Mouse (Mus musculus) MEL (cell line): ENCODE results near the gene Dact1. TPM values are rescaled to one million over a fixed set of nuclear protein-coding genes. Genes with fewer than 3 reads are reported as not detected.

ENCODE experiments used
- DNase-seq: peaks from one replicate; pipeline ENCODE4 v3.0.0; 2011; ENCODE audit warnings: low read depth, low spot score
- H3K27ac ChIP-seq: 2 replicates; pipeline ENCODE4 v1.5.1; 2012; ENCODE audit warnings: low read depth, mild to moderate bottlenecking, control low read depth, low read length, moderate library complexity; ENCODE audit not compliant: control insufficient read depth
- H3K27me3 ChIP-seq, 2 experiments: fragments of 150-350 bp in 1 of 2; sonication (generic) in 1 of 2; 2 replicates each; pipeline ENCODE4 v1.6.1; 2012; ENCODE audit warnings: low read length in 2 of 2, mild to moderate bottlenecking in 2 of 2, improper control_type of control experiment in 1 of 2, moderate library complexity in 1 of 2; ENCODE audit not compliant: insufficient read depth in 2 of 2, control insufficient read depth in 1 of 2
- H3K36me3 ChIP-seq, 2 experiments: 2 replicates each; pipeline ENCODE4 v1.6.1; 2012 to 2014; ENCODE audit warnings: low read length in 2 of 2, improper control_type of control experiment in 1 of 2, inconsistent platforms in 1 of 2, mild to moderate bottlenecking in 1 of 2; ENCODE audit not compliant: insufficient read depth in 2 of 2, control insufficient read depth in 1 of 2
- H3K4me1 ChIP-seq, 2 experiments: fragments of 150-350 bp in 1 of 2; sonication (generic) in 1 of 2; 2 replicates each; pipeline ENCODE4 v1.6.1; 2012; ENCODE audit warnings: low read length in 2 of 2, improper control_type of control experiment in 1 of 2, mild to moderate bottlenecking in 1 of 2; ENCODE audit not compliant: insufficient read depth in 2 of 2, control insufficient read depth in 1 of 2
- H3K4me3 ChIP-seq, 2 experiments: fragments of 150-350 bp in 1 of 2; sonication (generic) in 1 of 2; 2 replicates each; pipeline ENCODE4 v1.5.1; 2012; ENCODE audit warnings: low read depth in 2 of 2, low read length in 2 of 2, mild to moderate bottlenecking in 2 of 2, moderate library complexity in 2 of 2, control low read depth in 1 of 2, improper control_type of control experiment in 1 of 2; ENCODE audit not compliant: control insufficient read depth in 1 of 2, insufficient read depth in 1 of 2
- H3K79me2 ChIP-seq: 2 replicates; pipeline ENCODE4 v1.6.1; 2012; ENCODE audit warnings: mild to moderate bottlenecking, low read length, moderate library complexity; ENCODE audit not compliant: control insufficient read depth, poor library complexity, insufficient read depth
- H3K9ac ChIP-seq: 2 replicates; pipeline ENCODE4 v1.6.1; 2012; ENCODE audit warnings: low read depth, mild to moderate bottlenecking, control low read depth, low read length, moderate library complexity; ENCODE audit not compliant: control insufficient read depth, poor library complexity, severe bottlenecking
- H3K9me3 ChIP-seq: fragments of 150-350 bp; sonication (generic); replicated peaks from 2 replicates; pipeline ENCODE4 v1.6.1; 2012; ENCODE audit warnings: mild to moderate bottlenecking, low read length, improper control_type of control experiment, moderate library complexity; ENCODE audit not compliant: insufficient read depth
- CHD1 ChIP-seq: IDR thresholded peaks from 2 replicates; pipeline ENCODE4 v1.6.1; 2012; ENCODE audit warnings: low read depth, mild to moderate bottlenecking, inconsistent platforms, low read length, improper control_type of control experiment
- CTCF ChIP-seq, 3 experiments: IDR thresholded peaks in 2 of 3; conservative IDR thresholded peaks in 1 of 3; 2 replicates each; pipeline ENCODE4 v1.5.1; 2011 to 2012; ENCODE audit warnings: low read length in 3 of 3, low read depth in 2 of 3, mild to moderate bottlenecking in 2 of 3, improper control_type of control experiment in 1 of 3, inconsistent platforms in 1 of 3, mixed read lengths in 1 of 3, moderate library complexity in 1 of 3; ENCODE audit not compliant: control insufficient read depth in 1 of 3, insufficient read depth in 1 of 3, poor library complexity in 1 of 3, severe bottlenecking in 1 of 3
- EP300 ChIP-seq, 2 experiments: IDR thresholded peaks; 2 replicates each; pipeline ENCODE4 v1.6.1; 2011; ENCODE audit warnings: improper control_type of control experiment in 2 of 2, low read length in 2 of 2, low read depth in 1 of 2, mild to moderate bottlenecking in 1 of 2
- ETS1 ChIP-seq: IDR thresholded peaks from 2 replicates; pipeline ENCODE4 v1.6.1; 2012; ENCODE audit warnings: low read depth, mild to moderate bottlenecking, inconsistent platforms, low read length, improper control_type of control experiment, moderate library complexity
- HCFC1 ChIP-seq: IDR thresholded peaks from 2 replicates; pipeline ENCODE4 v1.6.1; 2012; ENCODE audit warnings: low read depth, mild to moderate bottlenecking, inconsistent platforms, low read length, improper control_type of control experiment, moderate library complexity
- JUND ChIP-seq: IDR thresholded peaks from 2 replicates; pipeline ENCODE4 v1.6.1; 2011; ENCODE audit warnings: low read depth, mild to moderate bottlenecking, improper control_type of control experiment, low read length
- MAX ChIP-seq: IDR thresholded peaks from 2 replicates; pipeline ENCODE4 v1.6.1; 2011; ENCODE audit warnings: low read length, improper control_type of control experiment
- MXI1 ChIP-seq: IDR thresholded peaks from 2 replicates; pipeline ENCODE4 v1.6.1; 2011; ENCODE audit warnings: mild to moderate bottlenecking, low read depth, low read length, improper control_type of control experiment
- MYC ChIP-seq: IDR thresholded peaks from 2 replicates; pipeline ENCODE4 v1.6.1; 2011; ENCODE audit warnings: low read depth, mild to moderate bottlenecking, low read length, improper control_type of control experiment, moderate library complexity
- POLR2AphosphoS2 ChIP-seq: IDR thresholded peaks from 2 replicates; pipeline ENCODE4 v1.6.1; 2011; ENCODE audit warnings: low read length, improper control_type of control experiment
- POLR2AphosphoS5 ChIP-seq: IDR thresholded peaks from 2 replicates; pipeline ENCODE4 v1.6.1; 2012; ENCODE audit warnings: low read depth, borderline replicate concordance, mild to moderate bottlenecking, inconsistent platforms, low read length, moderate library complexity, mixed read lengths
- TCF12 ChIP-seq: IDR thresholded peaks from 2 replicates; pipeline ENCODE4 v1.6.1; 2014; ENCODE audit warnings: low read depth, mild to moderate bottlenecking, inconsistent platforms, low read length, improper control_type of control experiment, moderate library complexity
- USF2 ChIP-seq, 2 experiments: IDR thresholded peaks; 2 replicates each; pipeline ENCODE4 v1.6.1; 2011 to 2012; ENCODE audit warnings: improper control_type of control experiment in 2 of 2, low read length in 2 of 2, borderline replicate concordance in 1 of 2, inconsistent platforms in 1 of 2, low read depth in 1 of 2, mild to moderate bottlenecking in 1 of 2; ENCODE audit not compliant: insufficient read depth in 1 of 2
- ZKSCAN1 ChIP-seq: IDR thresholded peaks from 2 replicates; pipeline ENCODE4 v1.6.1; 2012; ENCODE audit warnings: low read depth, mild to moderate bottlenecking, inconsistent platforms, low read length, improper control_type of control experiment, moderate library complexity
- ZMIZ1 ChIP-seq: IDR thresholded peaks from 2 replicates; pipeline ENCODE4 v1.6.1; 2012; ENCODE audit warnings: low read depth, mild to moderate bottlenecking, inconsistent platforms, low read length, improper control_type of control experiment, moderate library complexity
- polyA plus RNA-seq, 2 experiments: library from polyadenylated mRNA; stranded (reverse) in 1 of 2; unstranded in 1 of 2; fragments of >175 nt in 1 of 2; fragments of >200 nt in 1 of 2; gene quantifications; 2 replicates each; pipeline versions ENCODE4 v1.2.1 to v1.2.4; 2012; ENCODE audit warnings: low replicate concordance in 2 of 2, low read depth in 1 of 2; ENCODE audit not compliant: insufficient read length in 2 of 2, insufficient read depth in 1 of 2, missing spikeins in 1 of 2
- total RNA-seq: library from RNA; depleted of rRNA; stranded (reverse); fragments of 300-350 nt; gene quantifications from 2 replicates; pipeline ENCODE4 v1.2.3, GENCODE M21; 2012; rRNA removed

The Dact1 gene
- total and polyA plus RNA-seq, 3 experiments: 0.06 TPM; not detected in 2

DNA sequence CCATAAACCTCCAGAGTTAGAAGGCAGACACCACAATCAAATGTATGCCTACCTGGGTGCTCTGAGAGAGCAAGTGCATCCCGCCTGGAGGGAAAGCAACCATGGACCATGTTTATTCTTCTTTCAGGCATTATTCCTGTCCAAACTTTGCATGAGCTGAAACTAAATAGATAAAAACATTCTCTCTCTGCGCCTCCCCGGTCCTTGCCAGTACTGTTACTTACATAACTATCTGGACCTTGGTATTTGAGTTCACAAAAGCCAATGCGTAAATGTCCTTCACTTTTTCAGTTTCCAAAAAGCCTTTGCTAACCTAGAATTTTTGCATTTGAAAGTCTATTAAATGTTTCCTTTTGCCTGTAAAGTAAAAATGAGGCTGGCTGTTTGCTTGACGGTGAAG, 58.9 kb downstream of the Dact1 start:
- Histone ChIP-seq H3K27me3 (no peaks in the 10 kb centered on the region), H3K9ac (no peak overlapping the region), H3K36me3 (no peaks in the 10 kb centered on the region), H3K9me3 (no peaks in the 10 kb centered on the region), H3K4me3 (no peak overlapping the region), H3K4me1 (no peaks in the 10 kb centered on the region), H3K27ac (no peak overlapping the region), H3K79me2 (no peaks in the 10 kb centered on the region)
- TF ChIP-seq POLR2AphosphoS2: no peak
- TF ChIP-seq EP300 (IDR thresholded peaks at IDR 0.05; ENCODE audit: low read depth in 1 of 2, low read length in 2 of 2): no peak
- TF ChIP-seq ZKSCAN1: no peak
- no peak for TF ChIP-seq POLR2AphosphoS5
- TF ChIP-seq MXI1: no peak
- no peak for TF ChIP-seq HCFC1
- no peak for TF ChIP-seq USF2 (IDR thresholded peaks at IDR 0.05; ENCODE audit: borderline replicate concordance in 1 of 2, insufficient read depth in 1 of 2, low read depth in 1 of 2, low read length in 2 of 2)
- TF ChIP-seq CTCF (IDR thresholded peaks at IDR 0.05 in 2 of 3, conservative IDR thresholded peaks at IDR 0.05 in 1 of 3; ENCODE audit: control insufficient read depth in 1 of 3, insufficient read depth in 1 of 3, low read depth in 2 of 3, low read length in 3 of 3, poor library complexity in 1 of 3, severe bottlenecking in 1 of 3): no peak
- no peak for TF ChIP-seq MYC
- no peak for TF ChIP-seq ZMIZ1
- TF ChIP-seq ETS1: no peak
- TF ChIP-seq CHD1: no peak
- no peak for TF ChIP-seq MAX
- no peak for TF ChIP-seq TCF12
- TF ChIP-seq JUND: no peak
- no peak for DNase-seq

Other genes starting within 250 kb of the Dact1 start
- gene Tomm20l, start 198.5 kb upstream of the Dact1 start, total RNA-seq: not detected in 2 replicates
- under 1 TPM in 1 of 2 experiments, not detected in 1; 0.29 TPM for gene Tomm20l, start 198.5 kb upstream of the Dact1 start, polyA plus RNA-seq
- gene Timm9, start 173.2 kb upstream of the Dact1 start, total RNA-seq: 131 and 147 TPM in 2 replicates
- 10 to 100 TPM in 1 of 2 experiments, not detected in 1; 68.4 TPM for gene Timm9, start 173.2 kb upstream of the Dact1 start, polyA plus RNA-seq
- 5.8 and 6.6 TPM in 2 replicates for gene 2700049A03Rik, start 173.0 kb upstream of the Dact1 start, total RNA-seq
- 1 to 10 TPM in 1 of 2 experiments, not detected in 1; 7.2 TPM for gene 2700049A03Rik, start 173.0 kb upstream of the Dact1 start, polyA plus RNA-seq